Mouse (Mus musculus) cerebellum, adult 9-11 months (tissue): ENCODE results near the gene Mylk.
A peak's percentile ranks its signal among the peaks of the same experiment; 100 is the strongest.

ENCODE experiments used
- DNase-seq: peaks from one replicate; pipeline ENCODE4 v3.0.0; 2022

The Mylk gene

GRCm38 (mm10) chr16:34993694-34994330 lies 248.8 kb downstream of the Mylk start:
- DNase-seq = no peak

GRCm38 (mm10) chr16:34994641-34995141 lies 249.7 kb downstream of the Mylk start:
- DNase-seq = no peak

GRCm38 (mm10) chr16:34996133-34996532 lies 251.1 kb downstream of the Mylk start:
- DNase-seq = peak; percentile 23

- DNase-seq = no peak
These were observed 252.0 kb downstream of the Mylk start for GRCm38 (mm10) chr16:34997052-34997451.

- DNase-seq = no peak
These were observed 252.6 kb downstream of the Mylk start for GRCm38 (mm10) chr16:34997576-34997975.

GRCm38 (mm10) chr16:34999016-34999415 lies 254.0 kb downstream of the Mylk start:
- DNase-seq = no peak

- no peak for DNase-seq
These were observed 255.0 kb downstream of the Mylk start for GRCm38 (mm10) chr16:34999986-35000385.

GRCm38 (mm10) chr16:35000923-35001560 lies 256.0 kb downstream of the Mylk start:
- DNase-seq = no peak

GRCm38 (mm10) chr16:35004356-35004755 lies 259.3 kb downstream of the Mylk start:
- DNase-seq = no peak

GRCm38 (mm10) chr16:35004756-35005155 lies 259.7 kb downstream of the Mylk start:
- no peak for DNase-seq

- no peak for DNase-seq
These were observed 261.2 kb downstream of the Mylk start for GRCm38 (mm10) chr16:35006251-35006650.

- DNase-seq = no peak
These were observed 262.4 kb downstream of the Mylk start for GRCm38 (mm10) chr16:35007361-35007760.

GRCm38 (mm10) chr16:35008447-35008846 lies 263.4 kb downstream of the Mylk start:
- DNase-seq = no peak

GRCm38 (mm10) chr16:35013501-35013900 lies 268.5 kb downstream of the Mylk start:
- no peak for DNase-seq

GRCm38 (mm10) chr16:35016491-35016890 lies 271.5 kb downstream of the Mylk start:
- no peak for DNase-seq

- DNase-seq = no peak
These were observed 273.5 kb downstream of the Mylk start for GRCm38 (mm10) chr16:35018470-35018974.

- DNase-seq = no peak
These were observed 276.9 kb downstream of the Mylk start for GRCm38 (mm10) chr16:35021903-35022241.

- DNase-seq = peak; percentile 95
These were observed 277.5 kb downstream of the Mylk start, which contains the start of gene Hacd2 for GRCm38 (mm10) chr16:35022242-35023137. Gene Hacd2 (plus strand): TSS chr16:35022428.

GRCm38 (mm10) chr16:35023138-35023735 lies 278.2 kb downstream of the Mylk start:
- peak; percentile 19 for DNase-seq

- DNase-seq = no peak
These were observed 279.3 kb downstream of the Mylk start for GRCm38 (mm10) chr16:35024300-35024699.

GRCm38 (mm10) chr16:35025347-35025746 lies 280.3 kb downstream of the Mylk start:
- no peak for DNase-seq

- DNase-seq = no peak
These were observed 288.2 kb downstream of the Mylk start for GRCm38 (mm10) chr16:35033241-35033640.
